Mouse (Mus musculus) testis, postnatal 10 days (tissue): ENCODE measurements around the gene Yars2.
"Not testable (repeated sequence)": the region's sequence is repeated elsewhere in the genome, so short reads cannot be mapped to it uniquely, and the experiment has no call there.

Source experiments
- DNase-seq: peaks from one replicate; pipeline ENCODE4 v3.0.0; 2021; ENCODE audit warnings: low spot score

Gene Yars2

DNA sequence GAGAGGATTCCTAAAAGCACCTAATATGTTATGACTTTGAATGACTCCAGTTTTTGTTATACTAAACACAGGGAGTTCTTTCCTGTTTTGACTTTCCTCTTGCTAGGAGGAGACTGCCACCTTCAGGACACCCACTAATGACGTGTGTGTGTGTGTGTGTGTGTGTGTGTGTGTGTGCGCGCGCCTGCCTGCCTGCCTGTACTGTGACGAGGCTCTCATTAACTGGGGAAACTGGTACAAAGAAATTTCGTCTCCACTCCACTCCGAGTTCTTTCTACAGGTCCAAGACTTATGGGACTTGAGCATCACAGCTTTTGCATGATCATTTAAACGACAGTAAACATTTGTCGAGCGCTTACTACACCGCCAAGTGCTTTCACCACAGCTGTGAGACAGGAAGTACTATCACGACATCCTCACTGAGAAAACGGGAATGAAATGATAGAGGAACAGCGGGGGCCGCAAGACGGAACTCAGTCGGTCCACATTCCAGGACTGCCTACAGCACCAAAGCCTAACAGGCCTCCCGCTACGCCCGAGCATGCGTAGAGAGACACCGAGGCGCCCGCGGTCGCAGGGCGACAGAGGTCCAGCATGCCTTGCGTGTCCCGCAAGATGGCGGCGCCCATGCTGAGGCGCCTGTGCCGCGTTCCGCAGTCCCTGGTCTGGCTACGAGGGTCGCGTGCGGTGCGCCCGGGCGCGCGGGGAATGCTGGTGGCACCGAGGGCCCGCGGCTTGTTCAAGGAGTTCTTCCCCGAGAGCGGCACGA lies at the start of gene Yars2:
Gene Yars2 (plus strand): TSS at position 597 of the 769 bp plus-strand sequence.
- peak; percentile 89 for DNase-seq

DNA sequence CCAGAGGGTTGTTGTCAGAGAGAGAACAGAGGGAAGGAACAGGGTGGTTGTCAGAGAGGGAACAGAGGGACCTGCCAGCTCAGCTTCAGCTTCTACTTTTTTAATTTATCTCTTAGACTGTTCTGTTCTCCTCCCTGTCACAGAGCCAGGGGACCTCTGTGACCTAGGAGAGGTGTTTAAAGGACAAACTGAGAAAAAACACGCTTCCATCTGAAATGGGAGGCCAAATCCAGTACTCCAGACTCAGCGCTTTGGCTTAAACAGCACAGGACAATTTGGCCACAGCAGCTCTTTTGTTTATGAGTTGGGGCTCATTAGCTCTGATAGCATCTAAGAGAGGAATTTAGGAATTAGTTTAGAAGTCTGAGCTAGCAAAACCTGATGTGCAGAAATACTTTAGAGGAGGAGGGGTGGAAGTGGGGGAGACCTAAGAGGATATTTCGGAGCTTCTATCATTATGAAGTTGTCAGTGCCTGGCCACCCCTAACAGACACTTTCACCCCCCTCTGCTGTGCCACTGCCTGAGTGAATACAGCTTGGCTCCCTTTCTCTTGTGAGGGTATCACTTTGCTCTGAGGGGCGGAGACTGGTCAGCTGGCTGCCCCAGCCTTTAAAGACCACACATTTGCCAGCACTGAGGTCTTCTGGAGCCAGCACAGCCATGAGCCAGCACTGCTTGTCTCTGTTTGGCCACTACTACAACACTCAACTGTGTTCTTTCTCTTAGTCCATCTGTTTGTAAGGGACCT lies 49.3 kb upstream of the Yars2 start:
- DNase-seq: peak; percentile 46

DNA sequence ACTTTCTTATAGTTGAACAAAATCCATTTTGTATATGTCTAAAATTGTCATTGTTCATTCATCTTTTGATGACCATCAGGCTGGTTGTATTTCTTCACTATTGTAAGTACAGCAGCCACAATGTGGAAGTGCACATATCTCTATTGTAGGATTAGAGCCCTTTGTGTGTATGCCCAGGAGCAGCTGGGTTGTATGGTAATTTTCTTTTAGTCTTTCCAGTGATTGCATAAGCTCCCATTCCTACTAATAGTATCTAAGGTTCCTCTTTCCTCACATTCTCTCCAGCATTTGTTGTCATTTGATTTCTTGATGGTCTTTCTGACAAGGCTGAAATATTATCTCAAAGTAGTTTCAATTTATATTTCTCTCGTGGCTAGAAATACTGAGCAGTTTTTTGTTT lies 47.5 kb upstream of the Yars2 start:
- no peak for DNase-seq

DNA sequence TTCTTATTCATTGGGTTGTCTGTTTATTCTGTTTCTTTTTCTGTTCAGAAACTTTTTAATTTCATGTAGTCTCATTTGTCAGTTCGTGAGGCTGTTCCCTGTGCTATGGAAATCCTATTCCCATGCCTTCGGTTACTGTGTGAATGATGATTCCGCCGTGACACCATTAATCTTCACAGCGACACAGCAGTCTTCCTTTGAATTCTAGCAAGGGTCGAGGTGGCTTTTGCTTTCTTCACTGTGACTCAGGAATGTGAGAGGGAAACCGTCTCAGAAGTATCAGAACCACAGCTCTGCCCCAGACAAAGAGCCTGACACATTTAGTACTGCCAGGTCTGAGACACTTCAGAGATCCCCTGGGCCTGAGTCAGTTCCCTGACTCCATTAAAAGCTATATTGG lies 46.9 kb upstream of the Yars2 start:
- DNase-seq: no peak

DNA sequence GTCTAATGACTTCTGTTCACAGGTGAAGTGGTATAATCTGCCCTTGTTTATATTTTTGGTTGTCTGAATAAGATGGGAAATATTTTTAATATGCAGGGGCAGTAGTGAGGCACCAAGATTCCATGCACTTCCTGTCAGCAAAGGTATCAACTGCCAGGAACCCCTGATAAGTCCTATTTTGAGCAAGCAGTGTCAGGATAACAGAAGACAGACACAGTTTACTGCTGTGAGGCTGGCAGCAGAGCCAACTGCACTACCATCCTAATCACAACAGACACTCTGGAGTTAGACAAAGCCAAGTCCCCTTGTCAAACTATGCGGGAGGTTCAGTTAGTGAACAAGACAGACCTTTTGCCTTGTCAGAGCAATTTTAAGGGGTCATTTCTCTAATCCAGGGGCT lies 46.1 kb upstream of the Yars2 start:
- DNase-seq: no peak

DNA sequence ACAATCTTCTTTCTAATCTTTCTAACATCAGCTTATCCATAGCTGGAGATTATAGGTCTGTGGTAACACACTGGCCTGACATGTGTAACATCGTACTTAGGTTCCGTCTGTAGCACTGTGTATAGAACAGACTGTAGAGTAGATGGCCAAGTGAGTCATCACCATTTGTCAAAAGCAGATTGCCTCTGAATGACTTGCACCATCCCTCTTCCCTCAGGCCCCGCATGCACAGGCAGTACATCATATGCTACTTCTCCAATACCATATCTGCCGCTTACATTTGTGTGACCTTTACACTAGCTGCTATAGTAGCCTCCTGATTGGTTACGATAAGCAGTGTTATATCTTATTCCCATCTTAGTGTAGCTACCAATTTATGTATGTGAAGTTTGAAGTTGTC lies 41.9 kb upstream of the Yars2 start:
- no peak for DNase-seq

DNA sequence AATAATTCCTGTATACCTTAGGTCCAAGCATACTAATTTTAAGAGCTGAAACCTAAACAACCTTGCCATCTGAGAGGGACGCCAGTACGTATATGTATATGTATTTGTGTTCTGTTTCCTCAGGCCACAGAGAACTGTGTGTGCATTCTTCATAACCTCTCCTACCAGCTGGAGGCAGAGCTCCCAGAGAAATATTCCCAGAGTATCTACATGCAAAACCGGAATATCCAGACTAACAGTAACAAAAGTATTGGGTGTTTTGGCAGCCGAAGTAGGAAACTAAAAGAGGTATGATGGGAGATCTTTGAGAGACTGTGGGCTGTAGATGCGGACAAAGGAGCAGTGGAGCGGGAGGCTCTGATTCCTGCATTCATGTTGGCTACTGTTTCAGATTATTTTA lies 41.3 kb upstream of the Yars2 start:
- DNase-seq: no peak

DNA sequence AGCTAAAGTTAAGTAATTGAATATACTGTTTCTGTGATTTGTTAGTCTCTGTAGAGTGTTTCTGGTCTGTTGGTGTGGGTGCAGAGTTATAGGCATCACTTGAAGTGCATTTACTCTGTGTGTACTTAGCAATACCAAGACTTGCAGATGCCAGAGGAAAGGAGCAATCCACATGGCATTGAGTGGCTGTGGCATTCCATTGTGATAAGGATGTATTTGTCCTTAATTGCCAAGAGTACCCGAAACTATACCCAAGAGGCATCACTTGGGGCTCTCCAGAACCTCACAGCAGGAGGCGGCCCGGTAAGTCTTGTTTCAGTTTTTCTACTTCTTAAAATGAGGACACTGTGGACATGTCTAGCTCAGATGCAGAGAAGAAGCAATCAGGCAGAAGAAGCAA lies 40.3 kb upstream of the Yars2 start:
- DNase-seq: no peak

DNA sequence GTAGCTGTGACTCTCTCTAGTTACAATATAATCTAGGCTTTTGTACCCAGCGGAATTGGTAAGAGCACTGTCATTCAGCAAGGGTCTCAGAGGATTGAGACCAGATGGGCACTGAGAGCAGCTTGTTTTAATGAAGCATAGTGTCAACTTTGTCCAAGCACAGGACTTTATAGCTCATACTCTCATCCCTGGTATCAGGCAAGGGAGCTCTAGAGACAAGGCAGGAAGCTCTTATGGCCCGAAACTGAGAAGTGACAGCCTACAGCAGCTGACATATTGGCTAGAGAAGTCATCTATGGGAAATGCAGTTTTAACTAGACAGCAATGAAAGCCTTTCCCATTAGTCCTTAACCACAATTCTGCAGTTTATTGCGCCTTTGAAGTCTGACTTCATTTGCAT lies 29.8 kb upstream of the Yars2 start:
- no peak for DNase-seq

DNA sequence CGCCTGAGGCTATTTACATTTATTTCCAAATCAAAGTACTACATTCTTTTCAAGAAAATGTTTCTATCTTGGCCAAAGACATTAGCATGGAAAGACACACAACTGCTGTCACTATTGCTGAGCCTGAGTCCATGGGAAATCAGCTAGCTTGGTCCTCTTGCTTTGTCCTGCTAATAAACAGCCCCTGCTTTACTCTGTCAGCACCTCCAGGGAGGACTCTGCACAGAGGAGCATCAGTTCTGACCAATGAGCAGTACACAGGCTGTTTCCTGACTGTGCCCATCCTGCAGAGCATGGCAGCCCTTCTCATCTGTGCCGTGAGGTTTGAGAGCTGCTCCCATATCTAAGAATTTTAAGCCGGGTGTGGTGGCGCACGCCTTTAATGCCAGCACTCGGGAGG lies 29.0 kb upstream of the Yars2 start:
- no peak for DNase-seq

DNA sequence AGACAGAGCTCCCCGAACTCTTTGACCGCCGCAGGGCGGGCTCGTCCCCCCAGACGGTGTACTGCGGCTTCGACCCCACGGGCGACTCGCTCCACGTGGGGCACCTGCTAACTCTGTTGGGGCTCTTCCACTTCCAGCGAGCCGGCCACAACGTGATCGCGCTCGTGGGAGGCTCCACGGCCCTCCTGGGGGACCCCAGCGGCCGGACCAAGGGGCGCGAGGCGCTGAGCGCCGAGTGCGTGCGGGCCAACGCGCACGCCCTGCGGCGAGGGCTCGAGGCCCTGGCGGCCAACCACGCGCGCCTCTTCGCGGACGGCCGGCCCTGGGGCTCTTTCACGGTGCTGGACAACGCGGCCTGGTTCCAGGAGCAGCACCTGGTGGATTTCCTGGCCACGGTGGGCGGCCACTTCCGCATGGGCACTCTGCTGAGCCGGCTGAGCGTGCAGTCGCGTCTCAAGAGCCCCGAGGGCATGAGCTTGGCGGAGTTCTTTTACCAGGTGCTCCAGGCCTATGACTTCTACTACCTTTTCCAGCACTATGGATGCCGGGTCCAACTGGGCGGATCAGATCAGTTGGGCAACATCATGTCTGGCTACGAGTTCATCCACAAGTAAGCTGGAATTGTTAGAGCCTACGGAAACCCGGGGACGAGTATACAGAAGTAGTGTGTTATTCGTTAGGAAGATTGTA lies 518 bp downstream of the Yars2 start:
- DNase-seq: peak; percentile 70

DNA sequence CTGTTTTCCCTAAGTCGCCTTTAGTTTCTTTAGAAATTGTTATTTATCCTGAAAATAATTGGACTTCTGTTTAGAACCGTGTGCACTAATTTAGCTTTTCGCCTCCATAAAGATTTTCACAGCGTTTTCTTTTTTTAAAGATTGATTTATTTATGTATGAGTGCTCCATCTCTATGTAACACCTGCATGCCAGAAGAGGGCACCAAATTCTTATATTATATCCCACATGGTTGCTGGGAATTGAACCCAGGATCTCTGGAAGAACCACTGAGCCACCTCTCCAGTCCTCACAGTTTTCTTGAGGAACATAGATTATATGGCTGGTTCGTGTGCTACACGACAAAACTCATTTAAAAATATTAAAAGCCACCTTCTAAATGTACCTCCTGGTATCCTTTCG lies 1.1 kb downstream of the Yars2 start:
- DNase-seq: no peak

DNA sequence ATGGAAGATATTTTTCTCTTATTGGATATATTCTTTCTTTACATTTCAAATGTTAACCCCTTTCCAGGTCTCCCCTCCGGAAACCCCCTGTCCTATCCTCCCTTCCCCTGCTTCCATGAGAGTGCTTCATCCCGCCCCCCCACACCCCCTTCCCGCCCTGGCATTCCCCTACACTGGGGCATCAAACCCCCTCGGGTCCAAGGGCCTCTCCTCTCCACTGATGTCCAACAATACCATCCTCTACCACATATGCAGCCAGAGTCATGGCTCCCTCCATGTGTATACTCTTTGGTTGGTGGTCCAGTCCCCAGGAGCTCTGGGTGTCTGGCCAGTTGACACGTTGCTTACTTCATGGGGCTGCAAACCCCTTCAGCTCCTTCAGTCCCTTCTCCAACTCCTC lies 8.6 kb downstream of the Yars2 start:
- no peak for DNase-seq

DNA sequence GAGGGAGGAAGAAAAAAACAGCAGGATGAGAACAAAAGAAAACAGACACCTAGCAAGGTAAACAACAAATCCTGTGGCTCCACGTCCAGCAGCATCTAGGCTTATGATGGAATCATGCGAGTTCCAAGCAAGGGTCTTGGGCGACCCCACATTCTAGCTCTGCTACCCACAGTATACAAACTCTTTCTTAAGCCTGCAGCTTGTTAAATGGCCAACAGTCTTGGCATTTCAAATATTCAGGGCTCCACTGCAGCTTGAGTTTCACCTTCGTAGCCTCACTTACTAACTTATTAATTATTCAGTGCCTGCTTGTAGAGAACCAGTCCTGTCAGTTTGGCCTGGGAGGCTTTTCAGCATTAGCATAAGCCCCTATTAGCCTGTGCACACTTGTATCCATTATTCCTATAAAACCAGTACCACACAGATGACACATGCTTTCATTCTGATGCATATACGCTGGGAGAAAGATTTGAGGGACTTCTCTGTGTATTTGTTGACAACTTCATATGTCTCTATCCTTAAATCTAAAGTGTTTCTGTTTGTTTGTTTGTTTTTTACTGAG lies 23.1 kb downstream of the Yars2 start:
- DNase-seq: no peak

DNA sequence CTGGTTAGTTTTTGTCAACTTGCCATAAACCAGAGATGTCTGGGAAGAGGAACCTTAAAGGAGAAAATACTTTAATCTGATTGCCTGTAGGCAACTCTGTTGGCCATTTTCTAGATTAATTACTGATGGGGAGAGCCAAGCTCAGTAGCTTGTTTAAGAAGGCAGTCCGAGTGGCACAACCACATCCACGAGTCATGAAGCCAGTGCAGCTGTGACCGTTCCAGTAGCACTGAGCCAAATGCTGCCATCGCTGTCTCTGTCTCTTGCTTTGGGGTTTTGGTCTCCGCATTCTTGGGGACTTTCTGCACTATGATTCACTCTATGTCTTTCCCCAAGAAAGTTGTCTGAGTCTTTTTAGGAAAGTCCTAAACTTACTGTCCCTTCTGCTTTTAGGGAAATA lies 43.7 kb downstream of the Yars2 start:
- no peak for DNase-seq

DNA sequence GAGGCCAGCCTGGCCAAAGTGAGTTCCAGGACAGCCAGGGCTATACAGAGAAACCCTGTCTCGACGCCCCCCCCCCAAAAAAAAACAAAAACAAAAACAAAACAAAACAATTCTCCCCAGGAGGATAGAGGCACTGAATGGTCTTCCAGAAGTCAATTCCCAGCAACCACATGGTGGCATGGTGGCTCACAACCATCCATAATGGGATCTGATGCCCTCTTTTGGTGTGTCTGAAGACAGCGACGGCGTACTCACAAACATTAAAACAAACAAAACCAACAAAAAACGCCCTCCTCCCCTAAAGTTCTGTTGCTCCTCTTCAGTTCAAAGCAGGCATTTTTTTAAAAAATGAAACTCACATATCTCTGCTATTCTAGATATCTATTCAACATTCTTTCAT lies 55.1 kb downstream of the Yars2 start:
- DNase-seq: no peak

DNA sequence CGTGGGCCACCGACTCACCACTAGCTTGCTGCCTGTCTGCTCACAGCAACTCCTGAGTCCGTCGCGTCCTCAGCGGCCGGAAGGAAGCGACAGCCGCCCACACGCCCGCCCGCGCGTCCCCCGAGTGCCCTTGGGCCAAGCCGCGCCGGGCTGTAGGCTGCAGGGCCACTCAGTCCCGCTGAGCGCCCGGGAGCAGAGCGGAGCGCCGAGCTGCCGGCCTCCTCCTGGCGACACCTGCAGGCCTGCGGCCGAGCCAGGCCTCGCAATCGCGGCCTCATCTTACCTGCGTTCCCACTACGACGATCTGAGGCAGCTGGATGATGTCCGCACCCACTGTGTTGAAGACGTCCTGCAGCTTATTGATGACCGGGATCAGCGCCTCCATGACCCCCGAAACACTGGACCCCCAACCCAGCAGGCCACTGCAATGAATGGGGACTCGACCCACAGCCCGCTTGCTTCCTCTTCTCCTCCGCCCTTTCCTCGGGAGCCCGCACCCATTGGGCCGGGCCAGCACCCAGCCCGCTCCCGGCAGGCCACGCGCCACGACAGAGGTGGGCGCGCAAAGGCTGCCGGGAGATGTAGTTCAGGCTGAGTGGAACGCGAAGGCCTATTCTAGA lies 55.8 kb downstream of the Yars2 start, which contains the start of gene Dnm1l:
Gene Dnm1l (minus strand): TSS at position 479 of the 620 bp plus-strand sequence.
- DNase-seq: peak; percentile 97

DNA sequence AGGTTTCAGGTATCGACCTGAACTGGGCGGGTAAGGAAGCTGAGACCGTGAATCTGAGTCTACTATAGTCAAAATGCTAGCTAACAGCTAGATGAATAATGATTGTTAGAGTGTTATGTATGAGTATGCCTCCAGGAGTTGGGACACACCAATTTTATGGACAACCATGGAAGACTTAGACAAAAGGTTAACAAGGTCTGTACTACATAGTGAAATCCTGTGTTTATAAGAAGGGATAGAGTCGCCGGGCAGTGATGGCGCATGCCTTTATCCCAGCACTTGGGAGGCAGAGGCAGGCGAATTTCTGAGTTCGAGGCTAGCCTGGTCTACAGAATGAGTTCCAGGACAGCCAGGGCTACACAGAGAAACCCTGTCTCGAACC lies 56.3 kb downstream of the Yars2 start:
- not testable (repeated sequence) for DNase-seq
